Mouse (Mus musculus) left cerebral cortex, postnatal 4 days (tissue): ENCODE results near the gene Per1. TPM values are rescaled to one million over a fixed set of nuclear protein-coding genes. Genes with fewer than 3 reads are reported as not detected.

Experiments used
- DNase-seq: peaks from one replicate; pipeline ENCODE4 v3.0.0-alpha.2; 2022
- intact Hi-C: fragments of 180-260 bp; cut with DNase I; formaldehyde crosslinking; loops from one replicate; pipeline ENCODE4 v1.15.1; 2025
- total RNA-seq, 2 experiments: library from RNA; stranded (reverse); gene quantifications; 2 replicates each; pipeline ENCODE4 v1.2.3; 2021

The Per1 gene
- total RNA-seq, 2 experiments from 2014 or later = 52.8 to 58.0 TPM

- DNase-seq = peak; percentile 78
- intact Hi-C loops = no loop called here
These were observed 30.2 kb downstream of the Per1 start for GRCm38 (mm10) chr11:69125041-69125851.

- intact Hi-C loops = no loop called here
- DNase-seq = no peak
These were observed 30.7 kb downstream of the Per1 start, which contains the start of gene Aloxe3 for GRCm38 (mm10) chr11:69125852-69125918. Gene Aloxe3 (plus strand): TSS chr11:69125896.

- intact Hi-C loops = no loop called here
- DNase-seq = no peak
These were observed 31.1 kb downstream of the Per1 start for GRCm38 (mm10) chr11:69125919-69126705.

GRCm38 (mm10) chr11:69126706-69127095, 31.7 kb downstream of the Per1 start:
- intact Hi-C loops = no loop called here
- DNase-seq = no peak

GRCm38 (mm10) chr11:69128426-69129122, 33.6 kb downstream of the Per1 start:
- intact Hi-C loops = no loop called here
- no peak for DNase-seq

GRCm38 (mm10) chr11:69133566-69133922, 38.5 kb downstream of the Per1 start:
- intact Hi-C loops = no loop called here

GRCm38 (mm10) chr11:69133923-69134621, 39.1 kb downstream of the Per1 start:
- peak; percentile 59 for DNase-seq
- intact Hi-C loops = no loop called here

More at GRCm38 (mm10) chr11:69133566-69133922, 38.5 kb downstream of the Per1 start:
- no peak for DNase-seq

- no peak for DNase-seq
- intact Hi-C loops = no loop called here
These were observed 39.6 kb downstream of the Per1 start for GRCm38 (mm10) chr11:69134622-69134968.

- intact Hi-C loops = no loop called here
- DNase-seq = no peak
These were observed 40.3 kb downstream of the Per1 start for GRCm38 (mm10) chr11:69135361-69135760.

GRCm38 (mm10) chr11:69147546-69147945, 52.5 kb downstream of the Per1 start:
- intact Hi-C loops = no loop called here
- DNase-seq = peak; percentile 31

- intact Hi-C loops = no loop called here
- no peak for DNase-seq
These were observed 53.5 kb downstream of the Per1 start for GRCm38 (mm10) chr11:69148451-69148960.

GRCm38 (mm10) chr11:69149728-69150127, 54.7 kb downstream of the Per1 start:
- intact Hi-C loops = no loop called here
- peak; percentile 81 for DNase-seq

- intact Hi-C loops = no loop called here
- DNase-seq = peak; percentile 82
These were observed 55.4 kb downstream of the Per1 start for GRCm38 (mm10) chr11:69150444-69150843.

- intact Hi-C loops = no loop called here
- no peak for DNase-seq
These were observed 56.0 kb downstream of the Per1 start for GRCm38 (mm10) chr11:69151004-69151403.

GRCm38 (mm10) chr11:69153831-69154230, 58.8 kb downstream of the Per1 start:
- no peak for DNase-seq
- intact Hi-C loops = no loop called here

- no peak for DNase-seq
- intact Hi-C loops = no loop called here
These were observed 60.3 kb downstream of the Per1 start for GRCm38 (mm10) chr11:69155351-69155750.

GRCm38 (mm10) chr11:69156800-69157199, 61.8 kb downstream of the Per1 start, which contains the start of gene Alox12b:
Gene Alox12b (plus strand): TSS chr11:69156989.
- peak; percentile 64 for DNase-seq
- intact Hi-C loops = no loop called here
